Mouse (Mus musculus): Measurements from ENCODE around the gene Sema5b.

- TF ChIP-seq CTCF (IDR thresholded peaks at IDR 0.05; ENCODE audit: low read depth) (no peak), EP300 (IDR thresholded peaks at IDR 0.05; ENCODE audit: low read depth) (no peak)
Measured at GRCm38 (mm10) chr16:35541661-35542420, 896 bp downstream of the Sema5b start.

All from liver, embryonic 14.5 days (tissue).